Mouse (Mus musculus) neural tube, embryonic 10.5 days (tissue): ENCODE results near the gene Nhsl1.

Experiments used
- DNase-seq: peaks from one replicate; pipeline ENCODE4 v3.0.0-alpha.2; 2017; ENCODE audit warnings: low spot score; ENCODE audit errors: extremely low spot score

The Nhsl1 gene

DNA sequence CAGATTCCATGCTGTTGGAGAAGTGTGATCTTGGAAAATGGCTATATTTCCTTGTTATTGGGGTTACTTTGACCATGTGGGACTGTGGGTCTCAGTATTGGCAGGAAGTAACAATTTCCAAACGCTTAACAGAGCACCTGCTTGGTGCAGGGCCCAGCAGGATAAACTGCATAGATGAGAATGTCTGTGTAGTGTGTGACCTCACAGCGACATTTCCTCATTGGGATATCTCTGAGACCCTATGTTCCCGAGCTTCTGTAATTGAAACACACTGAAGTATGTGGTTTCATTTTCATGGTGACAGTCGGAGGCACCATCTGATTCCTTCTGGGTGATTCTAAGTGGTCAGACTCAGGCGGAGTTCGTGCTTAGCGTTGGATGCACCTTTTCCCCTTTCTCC lies 75.5 kb downstream of the Nhsl1 start:
- no peak for DNase-seq

DNA sequence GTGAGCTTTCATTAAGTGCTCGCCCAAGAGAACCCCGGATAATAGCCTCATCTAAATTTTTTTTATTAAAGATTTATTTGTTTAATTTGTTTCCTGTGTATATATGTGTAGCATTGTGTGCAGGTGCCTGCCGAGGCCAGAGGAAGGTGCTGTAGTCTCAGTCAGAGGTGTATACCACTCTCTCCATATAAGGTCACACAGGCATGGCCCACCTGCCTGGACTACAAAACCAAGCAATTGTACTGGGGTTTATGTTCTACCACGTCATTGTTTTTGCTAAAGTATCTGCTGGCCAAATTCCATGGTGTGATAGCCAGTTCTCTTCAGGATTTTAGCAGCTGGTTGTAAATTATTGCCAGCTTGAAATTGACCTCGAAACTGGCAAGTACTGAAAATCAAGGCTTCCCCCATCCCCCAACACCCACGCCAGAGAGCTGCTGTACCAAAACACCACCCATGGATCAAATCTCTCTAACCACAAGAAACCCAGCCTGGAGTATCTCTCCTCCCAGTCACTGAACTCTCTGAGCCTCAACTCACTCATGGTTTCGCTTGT lies 81.4 kb downstream of the Nhsl1 start:
- DNase-seq = no peak

DNA sequence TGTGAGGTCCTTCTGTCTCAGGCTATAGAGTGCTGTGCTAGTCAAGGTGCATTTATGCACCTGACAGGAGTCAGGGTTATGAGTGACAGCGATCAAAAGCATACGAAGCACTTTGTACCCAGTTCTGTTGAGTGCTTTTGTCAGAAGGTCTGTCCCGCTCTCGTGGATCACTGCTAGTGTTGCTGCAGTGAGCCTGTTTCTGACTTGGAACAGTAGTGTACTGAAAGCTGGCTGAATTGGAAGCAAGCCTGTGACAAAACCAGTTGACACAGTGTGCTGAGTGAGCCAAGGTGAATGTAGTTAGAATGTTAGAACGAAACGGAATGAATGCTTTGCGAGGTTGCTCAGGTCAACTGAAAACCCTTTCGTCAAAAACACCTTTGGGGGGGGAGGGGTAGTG lies 82.2 kb downstream of the Nhsl1 start:
- DNase-seq = no peak

DNA sequence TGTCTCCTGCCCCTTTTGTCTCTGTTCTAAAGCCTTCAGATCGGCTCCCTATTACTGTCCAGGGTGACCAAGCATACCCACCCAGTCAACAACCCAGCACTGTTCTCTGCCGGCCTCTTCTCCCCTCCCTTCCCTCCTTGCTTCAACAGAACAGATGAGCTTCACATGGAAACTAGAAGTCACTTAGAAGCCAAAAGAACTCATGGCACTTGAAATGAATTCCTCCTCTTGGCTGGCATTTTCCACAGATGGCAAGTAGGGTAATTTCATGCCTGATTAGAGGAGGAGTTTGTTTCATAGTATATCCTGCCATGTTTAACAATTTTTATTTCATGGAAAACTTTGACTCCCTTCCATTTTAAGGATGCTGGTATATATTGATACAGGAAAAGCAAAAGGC lies 85.2 kb downstream of the Nhsl1 start:
- DNase-seq = no peak

DNA sequence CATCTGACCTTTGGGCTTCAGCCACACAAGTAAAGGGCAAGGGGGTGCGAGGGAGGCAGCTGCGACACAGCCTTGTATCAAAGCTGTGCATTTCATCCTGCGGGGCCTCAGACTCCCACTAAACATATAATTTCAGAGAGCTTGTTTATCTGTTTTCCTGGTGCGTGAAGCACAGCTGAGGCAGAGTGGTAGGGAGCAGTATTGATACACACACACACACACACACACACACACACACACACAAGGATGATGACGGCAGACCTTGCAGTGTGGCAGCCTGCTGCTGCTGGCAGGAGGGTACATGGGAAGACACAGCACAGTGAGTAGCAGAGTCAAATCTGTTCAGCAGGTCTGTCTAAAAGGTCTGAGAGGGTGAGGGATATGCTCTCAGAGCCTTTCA lies 85.9 kb downstream of the Nhsl1 start:
- no peak for DNase-seq

DNA sequence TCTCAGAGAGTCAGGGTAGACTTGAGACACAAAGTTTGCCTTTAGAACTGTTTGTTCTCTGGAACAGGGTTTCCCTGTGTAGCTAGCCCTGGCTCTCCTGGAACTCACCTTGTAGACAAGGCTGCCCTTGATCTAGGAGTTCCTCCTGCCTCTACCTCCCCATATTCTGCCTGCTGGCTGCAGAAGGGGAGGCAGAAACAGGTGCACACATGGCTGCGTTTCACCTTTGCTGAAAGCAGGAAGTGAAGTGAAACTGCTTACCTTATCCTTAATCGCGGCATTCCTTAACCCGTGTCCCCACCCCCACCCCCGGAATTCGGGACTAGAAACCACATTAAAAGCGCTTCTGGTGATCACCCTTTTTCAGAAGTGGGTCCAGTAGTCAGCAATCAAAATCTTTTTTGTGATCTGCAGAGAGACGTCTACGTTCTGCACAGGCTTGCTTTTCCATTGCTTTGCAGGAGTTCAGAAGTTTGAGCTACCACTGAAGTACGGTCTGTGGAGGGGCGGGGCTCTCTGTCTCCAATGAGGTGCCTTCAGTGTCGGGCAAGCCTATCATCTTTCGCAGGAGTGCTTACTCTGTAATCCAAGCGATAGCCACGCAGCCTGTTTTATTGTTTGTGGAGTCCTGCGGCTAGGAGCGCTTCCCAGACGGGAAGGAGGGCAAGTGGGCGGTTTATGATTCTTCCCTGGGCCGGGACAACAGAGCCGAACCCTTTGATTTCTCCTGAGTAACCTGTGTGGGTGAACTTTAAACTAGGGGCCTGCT lies 88.5 kb downstream of the Nhsl1 start:
- peak; percentile 80 for DNase-seq

DNA sequence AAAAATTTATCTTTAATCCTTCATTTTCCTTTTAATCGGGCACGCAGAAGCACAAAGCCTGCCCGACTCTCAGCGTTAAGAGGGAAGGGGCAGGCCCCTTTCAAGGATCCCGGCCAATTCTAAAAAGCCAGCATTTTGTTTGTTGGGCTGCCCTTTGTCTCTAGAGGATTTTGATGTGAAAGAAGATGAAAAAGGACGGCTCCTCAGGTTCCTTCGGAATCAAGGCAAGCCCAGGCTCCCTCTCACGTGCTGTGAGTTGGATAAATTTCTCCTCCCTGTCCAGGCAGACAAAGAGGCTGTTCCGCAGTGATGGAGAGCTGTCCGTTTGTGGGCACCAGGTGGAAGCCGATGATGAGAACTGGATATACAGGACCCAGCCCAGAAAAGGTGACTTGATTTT lies 89.3 kb downstream of the Nhsl1 start:
- peak; percentile 40 for DNase-seq

DNA sequence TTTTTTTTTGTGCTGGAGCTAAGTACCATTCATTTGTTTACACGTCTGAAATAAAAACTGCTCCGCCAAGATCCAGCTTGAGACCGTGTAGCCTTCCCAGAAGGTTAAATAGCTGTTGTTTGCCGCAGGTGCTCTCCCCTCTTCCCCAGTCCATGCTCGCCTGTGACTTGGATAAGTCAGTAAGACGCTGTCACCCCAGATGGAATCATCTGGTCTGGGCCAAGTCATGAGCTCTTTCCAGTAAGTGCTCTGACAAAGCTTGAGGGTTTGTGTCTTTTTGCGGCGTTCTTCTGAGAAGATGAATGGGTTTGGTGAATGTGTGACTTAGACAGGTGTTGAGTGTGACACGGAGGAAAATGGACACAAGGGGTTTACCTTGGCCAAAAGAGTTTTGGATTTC lies 89.8 kb downstream of the Nhsl1 start:
- no peak for DNase-seq

DNA sequence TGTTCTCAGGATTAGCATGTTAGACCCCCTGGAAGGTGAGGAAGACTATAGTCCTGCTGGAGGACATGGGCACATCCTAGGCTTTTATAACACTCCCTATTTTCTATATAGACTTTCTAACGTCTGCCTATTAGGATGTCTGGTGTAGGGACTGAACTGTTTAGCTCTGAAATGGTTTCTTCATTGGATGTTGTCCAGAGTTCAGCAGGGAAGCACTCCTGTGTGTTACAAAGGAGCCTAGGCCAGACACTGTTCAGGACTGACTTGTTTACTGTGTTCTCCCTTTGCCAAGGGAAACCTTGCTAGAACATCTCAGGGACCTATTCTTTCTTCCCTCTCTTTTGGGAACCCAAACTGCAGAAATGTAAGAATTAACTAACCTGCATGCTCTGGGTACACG lies 90.3 kb downstream of the Nhsl1 start:
- DNase-seq = no peak

DNA sequence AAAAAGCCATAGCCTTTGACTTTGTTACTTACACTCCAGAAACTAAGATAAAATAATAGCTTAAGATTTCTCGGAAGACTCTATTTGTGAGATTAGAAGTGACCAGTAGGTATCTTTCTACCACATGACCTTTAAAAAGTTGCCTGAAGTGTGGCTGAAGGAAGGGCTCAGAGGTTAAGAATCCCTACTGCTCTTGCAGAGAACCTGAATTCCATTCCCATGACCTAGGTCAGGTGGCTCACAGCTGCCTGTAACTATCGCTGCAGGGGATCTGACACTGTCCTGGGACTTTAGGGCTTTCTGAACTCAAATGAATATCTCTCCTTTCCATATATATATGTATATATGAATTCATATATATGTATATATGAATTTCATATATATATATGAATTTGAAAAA lies 92.5 kb downstream of the Nhsl1 start:
- no peak for DNase-seq

DNA sequence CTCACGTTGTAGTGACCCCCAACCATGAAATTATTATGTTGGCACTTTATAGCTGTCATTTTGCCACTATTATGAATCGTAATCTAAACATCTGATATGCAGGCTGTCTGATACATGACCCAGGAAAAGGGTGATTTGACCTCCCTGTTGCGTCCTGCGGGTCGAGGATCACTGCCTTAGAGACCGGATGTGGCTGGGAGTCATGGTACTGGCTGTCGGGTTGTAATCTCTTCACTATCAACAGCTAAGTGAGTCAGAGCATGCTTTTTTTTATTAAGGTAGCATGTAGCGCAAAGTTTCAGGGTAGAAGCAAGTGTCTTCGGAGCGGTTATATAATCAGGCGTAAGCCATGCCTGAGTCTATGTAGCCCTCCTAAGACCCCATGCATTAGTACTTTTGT lies 97.2 kb downstream of the Nhsl1 start:
- no peak for DNase-seq

DNA sequence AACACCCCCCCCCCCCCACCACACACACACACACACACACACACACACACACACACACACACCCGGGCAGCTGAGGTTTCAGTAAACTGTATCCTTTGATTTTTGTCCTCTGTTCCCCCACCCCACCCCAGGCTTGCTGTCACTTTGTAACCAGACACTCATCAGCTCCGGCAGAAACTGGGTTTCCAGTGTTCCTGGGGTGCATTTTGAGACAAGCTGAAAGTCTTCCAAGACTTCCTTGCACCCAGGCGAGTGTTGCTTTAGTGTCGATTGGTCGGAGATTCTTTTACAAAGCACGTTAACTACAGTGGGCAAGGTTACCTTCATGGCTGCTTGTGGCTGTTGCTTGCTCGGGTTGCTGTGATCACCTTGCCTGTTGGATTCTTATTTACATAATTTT lies 99.4 kb downstream of the Nhsl1 start:
- no peak for DNase-seq

DNA sequence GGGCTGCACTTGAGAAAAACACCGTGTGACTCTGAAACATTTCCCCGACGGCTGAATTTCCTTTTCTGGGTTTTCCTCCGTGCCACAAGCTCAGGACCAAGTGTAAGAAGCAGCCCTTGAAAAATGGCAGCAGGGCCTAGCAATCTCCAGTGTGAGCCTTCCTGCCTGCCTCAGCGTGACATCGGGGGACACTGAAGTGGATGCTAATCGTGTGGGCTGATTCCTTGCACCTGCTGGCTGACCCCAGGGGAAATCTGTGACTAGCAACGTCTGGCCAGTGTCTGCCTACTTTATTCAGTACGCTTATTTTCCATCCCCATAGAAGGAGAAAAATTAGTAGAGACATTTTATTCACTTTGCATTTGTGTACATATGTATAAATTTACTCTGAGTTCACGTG lies 100.7 kb downstream of the Nhsl1 start:
- DNase-seq = no peak

DNA sequence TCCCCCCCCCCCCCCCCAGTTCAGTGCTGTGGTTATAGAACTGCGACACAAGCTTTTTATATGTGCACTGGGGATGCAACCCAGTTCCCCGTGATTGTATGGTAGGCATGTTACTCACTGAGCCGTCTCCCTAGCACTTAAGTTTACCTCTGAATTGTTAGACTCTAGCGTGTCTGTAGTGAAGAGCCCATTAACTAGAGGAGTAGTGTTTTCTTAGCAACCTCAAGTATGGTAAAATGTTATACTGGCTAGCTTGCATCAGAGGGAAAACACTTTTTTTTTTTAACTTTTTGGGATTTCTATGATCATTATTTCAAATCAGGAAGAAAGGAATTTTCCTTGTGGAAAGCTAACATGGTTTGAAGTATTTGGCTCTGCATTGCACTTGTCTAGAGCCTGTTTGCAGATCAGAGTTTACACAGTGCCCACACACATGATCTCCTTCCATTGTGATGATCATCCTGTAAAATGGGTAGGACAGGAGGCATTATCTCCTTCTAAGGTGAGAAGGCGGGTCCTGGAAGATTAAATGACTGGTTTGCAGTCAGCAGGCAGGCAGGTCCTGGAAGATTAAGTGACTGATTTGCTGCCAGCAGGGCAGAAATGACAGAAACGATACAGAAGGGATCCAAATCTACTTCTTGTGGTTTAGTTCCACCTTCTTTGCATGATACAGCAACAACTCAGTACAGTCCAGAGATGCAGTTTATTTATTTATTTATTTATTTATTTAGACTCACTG lies 101.6 kb downstream of the Nhsl1 start:
- no peak for DNase-seq

DNA sequence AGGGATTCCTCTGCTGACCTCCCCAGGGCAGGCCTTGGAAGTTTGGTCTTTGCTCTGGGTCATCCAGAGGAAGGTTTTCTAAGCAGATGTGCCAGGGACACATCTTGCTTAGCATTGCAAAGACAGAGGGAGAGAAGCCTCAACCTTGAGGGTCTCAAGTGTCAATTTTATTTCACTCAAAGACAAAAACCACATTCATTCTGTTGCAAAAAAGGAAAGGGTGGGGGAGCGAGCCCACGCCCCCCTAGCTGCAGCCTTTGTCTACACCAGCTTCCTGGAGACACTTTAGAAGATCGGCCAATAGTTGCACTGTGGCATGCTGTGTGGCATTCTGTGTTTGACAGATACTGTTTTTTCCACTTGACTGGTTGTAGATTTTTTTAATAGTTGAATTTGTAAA lies 104.2 kb downstream of the Nhsl1 start:
- no peak for DNase-seq

DNA sequence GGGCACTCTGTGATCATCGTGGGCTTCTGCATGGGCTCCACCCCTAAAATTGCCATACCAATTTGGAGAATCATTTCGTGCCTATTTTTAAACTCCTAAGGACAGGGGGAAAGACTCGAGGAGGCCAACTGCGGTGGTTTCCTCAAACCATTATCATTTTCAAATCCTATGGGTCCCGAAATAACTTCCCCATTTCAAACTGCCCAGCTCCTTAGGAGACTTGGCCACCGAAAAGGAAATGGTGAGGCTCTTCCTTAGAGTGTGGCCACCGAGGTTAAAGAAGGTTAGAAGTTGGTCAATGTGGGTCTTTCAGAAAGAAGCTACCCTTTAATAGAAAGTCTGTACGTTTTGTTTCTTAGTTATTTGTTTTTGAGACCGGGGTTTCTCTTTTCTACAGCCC lies 104.8 kb downstream of the Nhsl1 start:
- no peak for DNase-seq

DNA sequence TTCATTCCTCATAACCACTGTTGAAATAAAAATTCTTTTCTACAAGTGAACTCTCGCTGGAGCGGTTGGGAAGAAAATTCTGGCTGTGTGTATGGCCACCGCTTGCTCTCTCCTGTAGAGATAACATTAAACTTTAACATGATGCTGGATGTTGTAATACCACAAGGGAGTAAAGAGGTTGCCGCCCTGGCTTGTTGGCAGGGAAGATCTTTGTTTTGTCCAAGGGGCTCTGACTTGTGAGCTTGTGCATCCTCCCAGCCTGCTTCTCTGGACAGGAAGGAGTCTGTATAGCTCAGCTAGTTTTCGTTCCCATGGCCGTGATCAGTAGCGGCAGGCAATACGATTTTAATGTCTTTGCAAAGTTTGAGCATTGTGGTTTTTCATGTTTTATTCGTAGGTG lies 109.1 kb downstream of the Nhsl1 start:
- no peak for DNase-seq

DNA sequence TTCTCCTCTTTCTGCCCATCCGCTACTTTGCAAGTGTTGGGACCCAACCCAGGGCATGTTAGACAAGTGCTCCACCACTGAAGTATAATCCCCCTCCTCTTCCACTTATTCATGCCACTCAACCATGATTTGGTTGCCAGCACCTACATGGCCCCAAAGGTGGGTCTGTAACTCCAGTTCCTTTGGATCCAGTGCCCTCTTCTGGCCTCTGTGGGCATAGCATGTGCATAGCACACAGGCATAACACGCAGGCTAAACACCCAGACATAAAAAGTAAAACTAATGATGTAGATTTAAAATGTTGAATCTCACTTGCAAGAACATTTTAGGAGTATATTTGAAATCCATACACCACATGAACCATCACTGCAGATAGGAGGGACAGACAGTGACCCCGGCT lies 110.7 kb downstream of the Nhsl1 start:
- no peak for DNase-seq

DNA sequence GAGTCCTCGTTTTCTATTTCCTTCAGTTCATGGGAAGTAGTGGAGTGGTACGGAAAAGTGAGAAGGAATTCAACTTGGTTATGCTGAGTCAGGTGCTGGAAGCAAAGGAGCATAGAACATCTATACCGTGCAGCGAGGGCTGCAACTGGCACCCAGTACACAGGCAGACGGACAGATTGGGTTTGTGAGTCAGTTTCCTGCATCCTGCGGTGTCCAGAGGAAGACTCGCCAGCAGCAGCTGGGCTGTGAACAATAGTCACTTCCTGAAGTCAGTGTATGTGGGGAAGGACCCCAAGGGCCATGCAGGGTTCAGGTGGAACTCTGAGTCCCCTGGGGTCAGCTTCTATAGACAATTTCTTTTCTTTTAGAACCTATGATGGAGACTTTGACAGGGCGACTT lies 111.4 kb downstream of the Nhsl1 start:
- no peak for DNase-seq

DNA sequence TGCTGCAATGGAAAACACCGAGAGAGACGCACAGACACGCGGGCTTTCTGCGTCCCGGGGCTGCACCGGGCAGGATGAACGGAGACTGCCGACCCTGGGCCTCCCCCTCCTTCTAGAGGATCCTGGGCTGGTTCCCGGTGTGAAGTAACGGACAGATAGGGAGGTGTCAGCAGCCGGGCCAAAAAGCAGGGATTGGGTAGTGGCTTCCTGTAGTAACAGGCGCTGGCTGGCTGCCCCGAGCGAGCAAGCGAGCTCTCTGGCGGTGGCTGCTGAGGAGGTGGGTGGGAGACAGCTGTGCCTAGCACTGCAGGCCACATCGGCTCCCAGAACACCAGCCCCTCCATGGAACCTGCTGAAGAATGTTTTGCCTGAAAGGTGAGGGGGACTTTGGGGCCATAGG lies 112.2 kb downstream of the Nhsl1 start:
- peak; percentile 60 for DNase-seq

DNA sequence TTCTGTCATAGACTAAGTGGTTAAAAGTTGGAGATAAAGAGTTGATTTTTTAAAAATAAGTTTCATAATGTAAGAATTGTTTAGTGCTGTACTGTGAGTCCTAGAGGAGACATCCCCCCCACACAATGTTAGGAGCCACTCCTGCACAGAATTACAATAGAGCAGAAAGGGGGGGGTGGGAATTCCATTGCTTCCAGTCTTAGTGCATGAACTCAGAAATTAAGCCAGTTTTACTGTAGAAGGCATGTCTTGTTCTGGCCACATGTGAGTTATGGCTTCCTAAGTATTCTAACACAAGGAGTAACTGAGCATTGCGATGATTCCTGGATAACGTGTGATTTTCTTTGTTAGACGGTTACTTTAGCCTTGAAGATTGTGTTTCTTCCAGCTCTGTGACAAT lies 112.8 kb downstream of the Nhsl1 start:
- no peak for DNase-seq

DNA sequence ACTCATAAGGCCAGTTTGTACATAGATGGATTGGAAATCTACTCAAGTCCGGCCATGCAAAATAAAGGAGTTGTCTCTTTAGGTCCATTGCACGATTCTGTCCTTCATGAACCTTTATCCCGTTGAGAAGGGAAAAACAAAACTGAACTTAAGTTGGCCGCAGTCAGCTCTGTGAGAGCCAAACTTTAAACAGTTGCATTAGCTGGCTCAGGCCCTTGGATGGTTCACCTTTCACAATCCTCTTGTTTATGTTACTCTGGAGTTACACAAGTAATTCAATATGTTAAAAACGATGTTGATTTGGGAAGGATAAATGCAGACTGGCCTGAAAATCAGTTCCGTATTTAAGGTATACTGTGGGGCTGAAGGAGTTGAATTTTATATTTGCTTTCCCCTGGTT lies 116.7 kb downstream of the Nhsl1 start:
- no peak for DNase-seq

DNA sequence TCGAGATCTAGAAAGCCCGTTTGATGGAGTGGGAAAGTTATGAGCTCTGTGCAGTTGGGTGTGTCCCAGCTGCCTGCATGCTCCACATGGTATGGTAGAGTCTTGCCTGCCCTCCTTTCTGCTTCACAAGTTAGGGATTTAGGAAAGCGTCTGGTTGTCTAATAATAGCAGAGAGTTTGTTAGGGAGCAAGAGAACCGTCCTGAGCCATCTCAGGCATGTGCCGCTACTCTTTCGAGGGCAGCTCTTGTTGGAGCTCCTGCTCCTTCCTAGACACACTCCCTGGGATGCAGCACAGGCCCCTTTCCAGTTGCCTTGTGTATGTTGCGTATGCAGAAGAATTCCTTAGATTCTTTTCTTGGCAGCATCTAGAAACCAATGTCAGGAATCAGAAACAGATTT lies 117.2 kb downstream of the Nhsl1 start:
- no peak for DNase-seq
